Mouse (Mus musculus): Measurements from ENCODE around the gene Mon1b.

Gene Mon1b

GRCm38 (mm10) chr8:113674611-113675010 is 39.2 kb downstream of the Mon1b start:
- no peak for DNase-seq

- DNase-seq, result no peak
These were observed 39.9 kb downstream of the Mon1b start for GRCm38 (mm10) chr8:113675281-113675680.

GRCm38 (mm10) chr8:113676811-113677210 is 41.4 kb downstream of the Mon1b start:
- DNase-seq, result no peak

DNA sequence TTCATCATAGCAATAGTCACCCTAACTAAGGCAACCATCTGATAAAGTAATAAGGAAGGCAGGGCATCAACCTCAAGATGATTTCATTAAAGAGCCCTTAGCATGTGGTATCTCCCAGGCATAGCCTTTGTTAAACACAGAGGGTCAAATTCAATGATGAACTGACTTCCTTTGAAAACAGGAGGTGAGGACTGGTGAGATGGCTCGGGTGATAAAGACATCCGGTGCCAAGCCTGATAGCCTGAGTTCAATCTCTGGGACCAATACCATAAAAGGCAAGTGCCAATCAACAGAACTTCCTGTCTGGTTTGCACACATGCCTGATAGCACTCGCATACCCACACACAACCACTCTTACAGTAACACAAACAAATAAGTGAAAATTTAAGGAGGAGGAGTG is 44.0 kb downstream of the Mon1b start:
- no peak for DNase-seq

GRCm38 (mm10) chr8:113687889-113688542 is 52.6 kb downstream of the Mon1b start:
- no peak for DNase-seq

DNA sequence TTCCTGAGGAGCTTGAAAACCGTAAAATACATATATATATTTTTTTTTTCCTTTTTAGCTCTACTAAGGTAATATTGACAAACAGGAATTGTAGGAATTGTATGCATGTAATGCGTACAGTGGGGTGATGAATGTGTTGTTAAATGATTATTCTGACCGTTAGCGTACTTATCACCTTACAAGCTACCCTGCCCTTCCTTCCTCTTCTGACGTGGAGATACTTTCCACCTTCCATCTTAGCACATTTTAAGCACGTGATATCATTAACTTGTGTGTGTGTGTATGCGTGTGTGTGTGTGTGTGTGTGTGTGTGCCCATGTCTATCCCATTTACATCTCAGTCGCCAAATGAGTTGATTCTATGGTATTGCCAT is 53.1 kb downstream of the Mon1b start:
- DNase-seq, result no peak

GRCm38 (mm10) chr8:113691622-113692343 is 56.4 kb downstream of the Mon1b start:
- DNase-seq, result no peak

All from right cerebral cortex, adult 18-20 months (tissue).